Mouse (Mus musculus) gastrocnemius, adult 18-20 months (tissue): ENCODE results near the gene Rcor1. TPM values are rescaled to one million over a fixed set of nuclear protein-coding genes. Genes with fewer than 3 reads are reported as not detected.

Source experiments
- DNase-seq: peaks from one replicate; pipeline ENCODE4 v3.0.0; 2021; ENCODE audit warnings: low spot score
- long read RNA-seq, 2 experiments: library from polyadenylated mRNA; stranded (forward); transcript quantifications; one replicate each; pipeline ENCODE4 v2.0.0; 2021
- total RNA-seq, 2 experiments: library from RNA; stranded (reverse); gene quantifications; 2 replicates each; pipeline ENCODE4 v1.2.3; 2021

Gene Rcor1
- 1 to 10 TPM; 6.1 to 8.1 TPM for total RNA-seq
- long read RNA-seq, experiment 1, full-length matches to known transcripts = 10 of 14 reads
- long read RNA-seq, experiment 1, partial matches to known transcripts = 0 of 14 reads
- long read RNA-seq, experiment 1, other reads (novel, unspliced or antisense) = 4 of 14 reads
- long read RNA-seq, experiment 2, full-length matches to known transcripts = 5 of 9 reads
- long read RNA-seq, experiment 2, partial matches to known transcripts = 0 of 9 reads
- long read RNA-seq, experiment 2, other reads (novel, unspliced or antisense) = 4 of 9 reads

- DNase-seq = peak; percentile 99
These were observed at the start of gene Rcor1 for GRCm38 (mm10) chr12:111038976-111039612. Gene Rcor1, plus strand, starts transcription at chr12:111039351.

GRCm38 (mm10) chr12:110989409-110989808 lies 49.7 kb upstream of the Rcor1 start:
- DNase-seq = no peak

DNA sequence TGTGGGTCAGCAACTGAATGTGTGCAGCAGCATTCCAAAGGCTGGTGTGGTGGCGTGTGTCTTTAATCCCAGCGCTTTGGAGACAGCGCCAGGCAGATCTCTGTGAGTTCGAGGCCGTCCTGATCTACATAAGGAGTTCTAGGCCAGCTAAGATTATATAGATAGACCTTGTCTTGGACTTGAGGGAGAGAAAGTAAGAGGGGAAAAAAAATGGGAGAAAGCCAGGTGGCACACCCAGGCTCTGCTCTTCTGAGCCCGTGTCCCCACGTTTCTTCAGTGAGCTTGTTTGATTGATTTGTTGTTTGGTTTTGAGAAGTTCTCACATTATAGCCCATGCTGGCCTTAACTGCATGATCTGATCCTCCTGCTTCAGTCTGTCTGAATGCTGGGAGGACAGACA lies 48.7 kb upstream of the Rcor1 start:
- DNase-seq = no peak

DNA sequence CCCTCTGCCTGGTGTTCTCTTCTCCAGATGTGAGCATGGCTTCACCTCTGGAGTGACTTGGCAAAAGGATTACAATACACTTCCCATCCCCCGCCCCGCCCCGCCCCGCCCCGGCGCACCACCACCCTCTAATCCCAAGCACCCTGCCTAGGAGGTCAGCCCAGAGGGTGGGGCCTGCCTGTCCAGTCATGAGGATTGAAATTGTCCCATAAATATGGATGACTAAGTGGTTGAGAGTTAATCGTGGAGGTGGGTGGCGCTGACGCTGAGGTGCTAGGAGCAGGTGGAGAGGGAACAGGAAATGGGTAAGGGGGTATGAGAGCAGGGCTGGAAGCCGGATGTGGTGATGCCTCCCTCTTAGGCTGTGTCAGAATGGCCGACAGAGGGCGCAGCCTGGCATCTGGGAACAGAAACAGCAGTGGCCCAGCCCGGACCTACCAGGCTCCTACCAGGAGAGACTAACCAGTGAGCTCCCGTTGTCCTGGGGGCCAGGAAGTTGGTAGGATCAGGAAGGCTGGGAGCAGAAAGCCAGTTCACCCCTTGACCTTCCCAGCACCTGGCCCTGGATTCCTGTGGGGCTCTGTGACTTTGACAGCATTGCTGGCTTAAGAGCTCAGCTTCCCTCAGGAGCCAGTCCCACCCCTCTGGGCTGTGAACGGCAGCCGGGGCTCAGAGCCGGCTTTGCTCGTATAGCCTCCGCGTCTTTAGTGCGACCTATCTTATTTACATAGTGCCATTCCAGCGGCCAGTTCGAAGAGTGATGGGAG lies 47.6 kb upstream of the Rcor1 start:
- DNase-seq = peak; percentile 74

- DNase-seq = peak; percentile 94
These were observed 47.0 kb upstream of the Rcor1 start for GRCm38 (mm10) chr12:110992128-110992553.

DNA sequence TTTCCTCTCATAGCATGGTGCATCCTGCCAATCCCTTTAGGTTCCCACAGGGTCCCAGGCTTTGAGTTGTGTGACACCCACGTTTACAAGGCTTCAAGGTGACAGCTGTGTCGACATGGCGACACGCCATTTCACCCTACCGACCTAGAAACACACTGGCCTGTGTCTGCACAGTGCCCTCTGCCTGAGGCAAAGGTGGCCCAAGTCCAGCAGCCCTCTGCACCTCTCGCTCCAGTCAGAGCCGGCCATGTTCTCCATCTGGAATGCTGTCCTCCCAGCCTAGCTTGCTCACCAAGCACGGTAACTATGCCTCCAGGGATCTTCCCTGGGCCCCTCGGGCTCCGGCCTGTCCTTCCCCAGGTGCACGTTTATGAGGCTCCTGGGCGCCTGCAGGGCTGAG lies 46.4 kb upstream of the Rcor1 start:
- DNase-seq = no peak

GRCm38 (mm10) chr12:110993226-110993625 lies 45.9 kb upstream of the Rcor1 start:
- no peak for DNase-seq

- DNase-seq = no peak
These were observed 44.5 kb upstream of the Rcor1 start for GRCm38 (mm10) chr12:110994666-110995065.

- DNase-seq = no peak
These were observed 41.1 kb upstream of the Rcor1 start for GRCm38 (mm10) chr12:110998092-110998491.

- no peak for DNase-seq
These were observed 39.3 kb upstream of the Rcor1 start for GRCm38 (mm10) chr12:110999820-111000219.

DNA sequence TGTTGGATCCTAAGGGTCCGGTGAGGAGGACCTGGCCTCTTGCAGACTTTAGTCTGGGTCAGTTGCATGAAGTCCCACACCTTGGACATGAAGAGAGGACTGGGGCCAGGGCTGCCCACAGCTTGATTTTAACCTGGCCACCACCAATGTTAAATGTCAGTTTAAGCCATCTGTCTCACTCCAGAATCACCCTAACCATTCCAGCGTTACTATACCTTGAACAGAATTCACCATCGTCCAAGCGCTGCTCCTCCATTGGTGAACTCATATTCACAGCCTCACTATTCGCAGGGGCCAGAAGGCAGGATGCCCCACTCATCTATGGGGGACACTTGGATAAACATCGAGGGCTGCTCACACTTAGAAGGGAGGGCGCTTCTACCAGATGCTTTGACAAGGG lies 38.2 kb upstream of the Rcor1 start:
- DNase-seq = no peak

DNA sequence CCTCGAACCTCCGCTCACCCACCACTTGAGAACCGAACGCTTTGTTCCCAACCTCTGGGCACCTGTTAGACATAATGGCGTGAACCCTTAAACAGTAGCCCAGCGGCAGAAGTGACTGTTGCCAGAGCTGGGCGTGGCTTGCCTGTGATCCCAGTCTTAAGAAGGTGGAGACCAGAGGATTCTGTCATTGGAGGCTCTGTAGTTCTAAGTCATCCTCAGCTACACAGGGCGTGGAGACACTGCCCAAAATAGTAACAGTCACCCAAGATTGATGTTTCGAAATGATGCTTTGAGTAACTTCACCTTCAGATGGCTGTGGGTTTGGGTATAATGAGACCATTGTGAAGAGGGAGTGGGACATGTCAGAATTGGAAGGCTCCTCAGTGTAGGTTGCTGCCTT lies 35.0 kb upstream of the Rcor1 start:
- no peak for DNase-seq

DNA sequence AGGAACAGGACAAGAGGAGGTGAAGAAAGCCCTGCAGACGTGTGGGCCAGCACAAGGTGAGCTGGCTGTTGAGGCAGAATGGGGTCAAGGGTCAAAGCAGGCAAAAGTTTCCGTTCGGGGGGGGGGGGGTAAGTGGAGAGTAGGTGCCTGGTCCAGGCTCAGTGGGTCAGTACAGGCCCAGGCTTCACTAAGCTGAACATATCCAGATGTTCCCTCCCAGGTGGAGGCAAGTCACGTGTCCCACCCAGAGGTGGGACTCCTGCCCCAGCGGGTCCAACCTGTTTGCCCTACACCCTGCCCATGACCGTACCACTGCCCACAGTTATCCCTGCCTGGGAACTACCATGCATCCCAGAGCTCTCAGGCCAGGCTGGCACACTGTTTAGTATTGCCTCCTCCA lies 33.3 kb upstream of the Rcor1 start:
- no peak for DNase-seq

DNA sequence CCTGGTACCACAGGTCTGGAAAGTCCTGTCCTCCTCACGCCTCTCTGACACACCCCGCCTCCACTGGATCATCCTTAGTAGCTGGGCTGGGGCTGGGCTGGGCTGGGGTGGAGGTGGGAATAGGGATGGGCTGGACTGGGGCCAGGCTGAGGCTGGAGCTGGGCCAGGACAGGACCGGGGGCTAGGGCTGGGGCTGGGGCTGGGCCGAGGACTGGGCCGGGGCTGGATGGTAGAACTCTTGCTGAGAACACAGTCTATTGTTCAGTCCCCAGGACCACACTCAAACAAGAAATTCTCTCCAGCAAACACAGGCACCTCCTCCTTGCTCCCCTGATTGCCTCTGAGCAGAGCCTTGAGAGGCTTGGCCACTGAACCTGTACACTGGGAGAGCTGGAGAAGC lies 32.8 kb upstream of the Rcor1 start:
- DNase-seq = no peak

- no peak for DNase-seq
These were observed 31.7 kb upstream of the Rcor1 start for GRCm38 (mm10) chr12:111007134-111008103.

DNA sequence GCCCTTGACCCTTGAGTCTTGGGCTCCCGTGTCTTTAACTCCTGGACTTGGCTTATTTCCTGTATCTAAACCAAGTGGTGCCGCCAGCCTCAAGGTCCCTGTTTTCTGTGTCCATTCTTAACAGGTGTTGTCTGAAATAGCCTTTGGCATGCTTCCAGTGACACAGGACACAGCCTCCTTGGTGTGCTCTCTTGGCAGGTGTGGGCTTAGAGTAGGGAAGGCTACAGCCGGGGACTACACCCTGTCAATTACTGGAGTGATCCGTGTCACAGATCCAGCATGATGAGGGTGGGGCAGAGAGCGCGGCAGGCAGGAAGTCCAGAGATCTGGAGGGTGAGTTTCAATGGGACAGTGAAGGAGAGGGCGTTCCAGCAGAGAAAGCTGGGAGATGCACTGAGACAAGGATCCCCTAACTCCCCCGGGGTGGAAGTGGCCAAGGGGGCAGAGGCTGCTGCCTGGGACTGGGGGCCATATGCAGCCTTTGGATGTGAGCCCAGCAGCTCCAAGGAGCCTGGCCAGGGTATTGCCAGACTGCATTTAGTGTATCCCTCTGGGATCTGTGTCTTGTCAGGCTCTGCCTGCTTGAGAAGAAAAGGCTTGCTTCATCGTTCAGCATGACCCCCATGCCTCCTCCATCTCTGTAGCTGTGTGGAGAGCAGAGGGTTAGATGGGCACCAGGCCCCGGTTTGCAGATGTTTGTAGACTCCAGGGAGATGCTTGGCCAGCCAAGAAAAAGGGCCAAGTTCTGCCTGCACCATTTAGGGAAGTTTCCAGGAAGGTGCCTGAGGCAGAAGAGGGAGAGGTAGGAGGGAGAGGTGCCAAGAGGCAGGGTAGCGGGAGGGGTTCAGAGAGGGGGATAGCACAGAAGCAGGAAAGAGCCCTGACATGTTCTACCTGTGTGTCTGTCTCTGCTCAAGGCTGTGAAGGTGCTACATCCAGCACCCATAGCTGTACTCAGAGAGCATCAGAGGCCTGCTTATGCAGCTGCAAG lies 30.4 kb upstream of the Rcor1 start:
- no peak for DNase-seq

DNA sequence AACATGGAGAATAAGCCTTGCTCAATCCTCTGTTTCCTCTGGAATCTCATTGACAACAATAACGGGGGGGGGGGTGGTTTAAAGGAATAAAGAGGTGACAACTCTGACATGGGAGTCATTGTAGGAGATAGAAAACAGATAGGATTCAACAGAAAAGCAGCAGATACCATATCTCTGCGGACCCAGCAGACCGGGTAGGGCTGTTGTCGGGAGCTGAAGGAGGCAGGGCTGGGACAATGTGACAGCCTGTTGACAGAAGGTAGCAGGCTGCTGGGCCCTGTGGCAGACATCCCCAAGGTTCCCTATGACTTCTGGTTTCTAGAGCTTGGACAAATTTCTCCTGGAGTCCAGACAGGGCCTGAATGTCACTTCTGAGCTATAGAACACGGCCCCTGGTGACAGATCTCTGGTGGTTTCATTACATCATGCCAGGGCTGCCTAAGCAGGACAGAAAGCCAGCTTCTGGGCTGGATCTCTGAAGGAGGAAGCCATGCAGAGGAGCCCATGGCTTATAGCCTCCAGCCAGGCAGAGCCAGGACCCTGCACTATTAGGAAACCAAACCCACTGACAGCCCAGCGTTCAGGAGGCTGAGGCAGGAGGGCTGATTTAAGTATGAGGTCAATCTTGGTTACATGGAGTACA lies 29.4 kb upstream of the Rcor1 start:
- DNase-seq = no peak

DNA sequence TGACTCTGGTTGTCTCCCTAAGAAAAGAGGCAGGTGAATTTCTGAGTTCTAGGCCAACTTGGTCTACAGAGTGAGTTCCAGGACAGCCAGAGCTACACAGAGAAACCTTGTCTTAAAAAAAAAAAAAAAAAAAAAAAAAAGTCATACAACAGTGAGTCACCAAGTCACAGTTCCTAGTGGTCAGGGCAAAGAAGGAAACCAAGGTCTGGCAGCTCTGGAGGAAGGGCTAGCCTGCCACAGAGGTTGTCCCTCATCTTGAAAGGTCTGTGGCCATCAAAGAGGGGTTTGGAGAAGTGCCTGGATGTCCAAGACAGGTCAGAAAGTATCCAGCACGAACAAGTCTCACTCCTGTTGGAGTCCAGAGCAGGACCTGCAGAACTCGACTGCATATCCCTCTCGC lies 22.3 kb upstream of the Rcor1 start:
- DNase-seq = no peak

DNA sequence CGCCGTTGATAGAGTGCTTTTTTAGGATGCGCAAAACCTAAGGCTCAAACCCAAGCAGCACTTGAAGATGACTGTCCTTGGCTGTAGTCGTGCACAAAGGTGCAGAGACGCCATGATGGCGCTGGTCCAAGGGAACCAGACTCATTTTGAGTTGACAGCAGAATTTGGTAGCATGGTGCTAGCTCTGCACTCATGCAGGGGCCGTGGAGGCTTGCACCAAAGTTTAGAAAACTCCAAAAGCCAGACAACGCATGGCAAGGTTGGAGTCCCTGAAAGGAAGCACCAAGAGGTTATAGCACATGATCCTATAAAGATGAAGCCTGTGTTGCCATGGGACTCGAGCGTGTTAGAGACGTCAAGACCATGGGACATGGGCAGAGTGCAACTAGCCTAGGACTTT lies 21.1 kb upstream of the Rcor1 start:
- DNase-seq = no peak

DNA sequence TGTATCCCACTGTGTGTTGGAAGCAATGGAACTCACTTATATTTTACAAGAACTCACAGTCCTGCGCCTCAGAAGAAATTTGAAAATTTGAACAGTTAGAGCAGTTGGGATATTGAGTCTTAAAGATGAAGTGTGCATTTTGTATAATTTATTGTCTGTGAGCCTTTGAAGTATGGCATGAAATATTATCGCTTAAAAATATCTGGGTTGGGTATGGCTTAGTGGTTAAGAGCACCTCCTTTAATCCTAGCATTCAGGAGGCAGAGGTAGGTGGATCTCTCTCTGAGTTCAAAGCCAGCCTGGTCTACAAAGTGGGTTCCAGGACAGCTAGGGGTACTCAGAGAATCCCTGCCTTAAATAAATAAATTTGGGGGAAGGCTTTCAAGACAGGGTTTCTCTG lies 20.1 kb upstream of the Rcor1 start:
- no peak for DNase-seq
